Mouse (Mus musculus): ENCODE data around the gene Elmo1. TPM values are rescaled to one million over a fixed set of nuclear protein-coding genes. Genes with fewer than 3 reads are reported as not detected.

Elmo1 gene
- total and polyA plus RNA-seq, 3 experiments: 5.2 to 7.6 TPM; not detected in 1

GRCm38 (mm10) chr13:20187647-20188046 is 97.3 kb downstream of the Elmo1 start:
- Histone ChIP-seq H3K9me3 (replicated peaks; ENCODE audit: insufficient read depth, low read length) (no peaks in the 10 kb centered on the region), H3K27ac (ENCODE audit: control insufficient read depth, low read depth, low read length) (no peak overlapping the region), H3K9ac (ENCODE audit: control insufficient read depth, low read depth, low read length, poor library complexity, severe bottlenecking) (no peak overlapping the region), H3K36me3 (ENCODE audit: control insufficient read depth in 1 of 2, insufficient read depth in 2 of 2, low read length in 2 of 2) (peaks cover 0 to 9% of the 10 kb centered on the region in 2 experiments; a peak in 2 of 4 replicates), H3K79me2 (ENCODE audit: control insufficient read depth, insufficient read depth, low read length, poor library complexity) (peaks cover 3% of the 10 kb centered on the region; the same call in 1 of the 2 replicates), H3K4me1 (ENCODE audit: control insufficient read depth in 1 of 2, insufficient read depth in 2 of 2, low read length in 2 of 2) (peaks cover 0 to 6% of the 10 kb centered on the region in 2 experiments; a peak in 3 of 4 replicates), H3K4me3 (ENCODE audit: control insufficient read depth in 1 of 2, insufficient read depth in 1 of 2, low read depth in 2 of 2, low read length in 2 of 2) (no peak overlapping the region), H3K27me3 (ENCODE audit: control insufficient read depth in 1 of 2, insufficient read depth in 2 of 2, low read length in 2 of 2) (no peaks in the 10 kb centered on the region)
- peak; percentile 48 for DNase-seq (ENCODE audit: low read depth, low spot score)
- TF ChIP-seq EP300 (IDR thresholded peaks at IDR 0.05; ENCODE audit: low read depth in 1 of 2, low read length in 2 of 2): 0 out of 4 replicates have a peak, but pooled peaks of 1 of the 2 experiments have one; percentile 10
- TF ChIP-seq USF1 (IDR thresholded peaks at IDR 0.05; ENCODE audit: low read depth, low read length): no peak
- TF ChIP-seq SMC3 (IDR thresholded peaks at IDR 0.05; ENCODE audit: low read depth, low read length): no peak
- 0 out of 2 replicates have a peak, but pooled peaks have one; percentile 15 for TF ChIP-seq GATA1 (IDR thresholded peaks at IDR 0.05; ENCODE audit: low read depth, low read length)
- TF ChIP-seq CHD2 (IDR thresholded peaks at IDR 0.05; ENCODE audit: low read length): no peak
- no peak for TF ChIP-seq TBP (IDR thresholded peaks at IDR 0.05; ENCODE audit: low read depth, low read length)
- 0 out of 2 replicates have a peak, but pooled peaks have one; percentile 22 for TF ChIP-seq MAX (IDR thresholded peaks at IDR 0.05; ENCODE audit: low read length)

DNA sequence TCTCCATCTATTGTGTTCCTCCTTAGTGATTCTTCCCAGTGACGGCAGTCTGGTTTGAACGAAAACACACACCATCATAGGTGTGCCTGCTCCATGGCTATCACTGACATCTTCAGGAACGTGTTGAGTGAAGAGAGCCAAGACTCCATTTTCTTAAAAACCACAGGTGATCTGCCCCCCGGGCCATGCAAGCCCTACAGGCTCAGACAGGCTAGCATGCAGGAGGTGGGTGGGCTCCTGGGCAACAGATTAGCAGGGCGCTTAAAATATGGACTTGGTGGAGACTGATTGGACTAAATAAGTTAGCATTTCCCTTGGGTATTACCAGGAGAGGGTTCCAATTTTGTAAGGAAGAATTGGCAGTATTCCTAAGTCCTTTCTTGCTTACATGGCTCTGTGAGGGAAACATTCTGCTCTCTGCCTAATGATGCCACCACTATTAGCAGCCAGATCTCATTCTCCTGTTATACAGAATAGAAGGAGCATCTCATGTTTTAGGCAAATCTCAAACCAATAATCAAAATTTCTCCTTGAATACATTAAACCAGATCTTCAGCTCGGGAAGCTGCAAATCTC is 101.7 kb downstream of the Elmo1 start:
- Histone ChIP-seq H3K27me3 (ENCODE audit: control insufficient read depth in 1 of 2, insufficient read depth in 2 of 2, low read length in 2 of 2) (no peaks in the 10 kb centered on the region), H3K9me3 (replicated peaks; ENCODE audit: insufficient read depth, low read length) (no peaks in the 10 kb centered on the region), H3K4me3 (ENCODE audit: control insufficient read depth in 1 of 2, insufficient read depth in 1 of 2, low read depth in 2 of 2, low read length in 2 of 2) (no peak overlapping the region), H3K4me1 (ENCODE audit: control insufficient read depth in 1 of 2, insufficient read depth in 2 of 2, low read length in 2 of 2) (no peaks in the 10 kb centered on the region), H3K79me2 (ENCODE audit: control insufficient read depth, insufficient read depth, low read length, poor library complexity) (no peaks in the 10 kb centered on the region), H3K36me3 (ENCODE audit: control insufficient read depth in 1 of 2, insufficient read depth in 2 of 2, low read length in 2 of 2) (peaks cover 0 to 4% of the 10 kb centered on the region in 2 experiments; a peak in 2 of 4 replicates), H3K27ac (ENCODE audit: control insufficient read depth, low read depth, low read length) (no peak overlapping the region), H3K9ac (ENCODE audit: control insufficient read depth, low read depth, low read length, poor library complexity, severe bottlenecking) (no peak overlapping the region)
- no peak for DNase-seq (ENCODE audit: low read depth, low spot score)
- TF ChIP-seq USF1 (IDR thresholded peaks at IDR 0.05; ENCODE audit: low read depth, low read length) (no peak), RAD21 (IDR thresholded peaks at IDR 0.05; ENCODE audit: low read depth, low read length) (no peak), MXI1 (IDR thresholded peaks at IDR 0.05; ENCODE audit: low read depth, low read length) (no peak)

- no peaks in the 10 kb centered on the region for H3K9me3 ChIP-seq (replicated peaks; ENCODE audit: insufficient read depth, low read length)
- H3K79me2 ChIP-seq (ENCODE audit: control insufficient read depth, insufficient read depth, low read length, poor library complexity): no peaks in the 10 kb centered on the region
- no peaks in the 10 kb centered on the region for H3K36me3 ChIP-seq (ENCODE audit: control insufficient read depth in 1 of 2, insufficient read depth in 2 of 2, low read length in 2 of 2)
- no peak overlapping the region for H3K4me3 ChIP-seq (ENCODE audit: control insufficient read depth in 1 of 2, insufficient read depth in 1 of 2, low read depth in 2 of 2, low read length in 2 of 2)
- H3K27ac ChIP-seq (ENCODE audit: control insufficient read depth, low read depth, low read length): no peak overlapping the region
- no peaks in the 10 kb centered on the region for H3K4me1 ChIP-seq (ENCODE audit: control insufficient read depth in 1 of 2, insufficient read depth in 2 of 2, low read length in 2 of 2)
- H3K9ac ChIP-seq (ENCODE audit: control insufficient read depth, low read depth, low read length, poor library complexity, severe bottlenecking): no peak overlapping the region
- DNase-seq (ENCODE audit: low read depth, low spot score): no peak
- TF ChIP-seq USF1 (IDR thresholded peaks at IDR 0.05; ENCODE audit: low read depth, low read length): no peak
- no peak for TF ChIP-seq POLR2AphosphoS5 (IDR thresholded peaks at IDR 0.05; ENCODE audit: borderline replicate concordance, low read depth, low read length)
- TF ChIP-seq TAL1 (IDR thresholded peaks at IDR 0.05; ENCODE audit: low read length): no peak
- TF ChIP-seq ZKSCAN1 (IDR thresholded peaks at IDR 0.05; ENCODE audit: low read depth, low read length): no peak
- TF ChIP-seq SIN3A (IDR thresholded peaks at IDR 0.05; ENCODE audit: low read length): no peak
- no peaks in the 10 kb centered on the region for H3K27me3 ChIP-seq (ENCODE audit: control insufficient read depth in 1 of 2, insufficient read depth in 2 of 2, low read length in 2 of 2)
Measured at GRCm38 (mm10) chr13:20200582-20200981, 110.2 kb downstream of the Elmo1 start.
